Mouse (Mus musculus) C2C12 (cell line): Measurements from ENCODE around the gene Ovch2. TPM values are rescaled to one million over a fixed set of nuclear protein-coding genes. Genes with fewer than 3 reads are reported as not detected.

Experiments used
- H3K27me3 ChIP-seq: one replicate; pipeline ENCODE4 v1.6.1; 2011; ENCODE audit not compliant: control insufficient read depth, insufficient read depth, insufficient read length
- H3K36me3 ChIP-seq: one replicate; pipeline ENCODE4 v1.6.1; 2011; ENCODE audit not compliant: control insufficient read depth, insufficient read depth
- H3K4me3 ChIP-seq: one replicate; pipeline ENCODE4 v1.5.1; 2011; ENCODE audit warnings: mild to moderate bottlenecking, control low read depth; ENCODE audit not compliant: poor library complexity, insufficient read depth, severe bottlenecking
- H3K79me2 ChIP-seq: one replicate; pipeline ENCODE4 v1.6.1; 2011; ENCODE audit not compliant: control insufficient read depth, insufficient read depth
- H3K79me3 ChIP-seq: one replicate; pipeline ENCODE4 v1.6.1; 2011; ENCODE audit warnings: low read depth, control low read depth
- H3ac ChIP-seq: one replicate; pipeline ENCODE3; 2011; ENCODE audit warnings: low read depth; ENCODE audit not compliant: control insufficient read depth, insufficient read length
- CEBPB ChIP-seq: IDR thresholded peaks from one replicate; pipeline ENCODE4 v1.6.1; 2011; ENCODE audit warnings: low read depth, mild to moderate bottlenecking, control low read depth, moderate library complexity
- CTCF ChIP-seq: IDR thresholded peaks from one replicate; pipeline ENCODE4 v1.5.1; 2011; ENCODE audit not compliant: control insufficient read depth, insufficient read depth, insufficient read length
- FOSL1 ChIP-seq: IDR thresholded peaks from one replicate; pipeline ENCODE4 v1.8.0; 2011; ENCODE audit warnings: mild to moderate bottlenecking, low read length; ENCODE audit not compliant: poor library complexity, insufficient read depth, severe bottlenecking
- MAX ChIP-seq: IDR thresholded peaks from one replicate; pipeline ENCODE4 v1.6.1; 2011; ENCODE audit warnings: mild to moderate bottlenecking, control low read depth
- MYOD1 ChIP-seq: IDR thresholded peaks from one replicate; pipeline ENCODE4 v1.6.1; 2011; ENCODE audit warnings: low read depth; ENCODE audit not compliant: control insufficient read depth, insufficient read length
- MYOG ChIP-seq: IDR thresholded peaks from one replicate; pipeline ENCODE4 v1.6.1; 2011; ENCODE audit not compliant: control insufficient read depth, insufficient read length; ENCODE audit errors: extremely low read depth
- USF1 ChIP-seq: IDR thresholded peaks from one replicate; pipeline ENCODE4 v1.6.1; 2011; ENCODE audit warnings: low read depth, mild to moderate bottlenecking, control low read depth, moderate library complexity
- polyA plus RNA-seq: library from polyadenylated mRNA; unstranded; fragments of >200 nt; fragmentation: generic; extraction: Trizol; gene quantifications from one replicate; pipeline ENCODE4 v1.2.1, GENCODE M21; 2012; ENCODE audit warnings: missing spikeins

The Ovch2 gene
- polyA plus RNA-seq, 1 experiment: not detected

- H3K27me3 ChIP-seq: no peaks in the 10 kb centered on the region
- H3K4me3 ChIP-seq: no peak overlapping the region
- no peaks in the 10 kb centered on the region for H3K36me3 ChIP-seq
- TF ChIP-seq MAX: no peak
- H3K79me2 ChIP-seq: no peaks in the 10 kb centered on the region
- no peak overlapping the region for H3ac ChIP-seq
- H3K79me3 ChIP-seq: no peaks in the 10 kb centered on the region
Observed at GRCm38 (mm10) chr7:107742963-107743465, 58.0 kb downstream of the Ovch2 start.

GRCm38 (mm10) chr7:107738726-107739125 is 62.3 kb downstream of the Ovch2 start:
- Histone ChIP-seq H3K36me3 (no peaks in the 10 kb centered on the region), H3K79me3 (no peaks in the 10 kb centered on the region), H3ac (no peak overlapping the region), H3K27me3 (no peaks in the 10 kb centered on the region), H3K79me2 (no peaks in the 10 kb centered on the region), H3K4me3 (no peak overlapping the region)
- TF ChIP-seq FOSL1 (no peak), USF1 (no peak), CTCF (no peak)

GRCm38 (mm10) chr7:107733162-107733561 is 67.8 kb downstream of the Ovch2 start:
- Histone ChIP-seq H3K79me3 (no peaks in the 10 kb centered on the region), H3K27me3 (no peaks in the 10 kb centered on the region), H3ac (no peak overlapping the region), H3K36me3 (no peaks in the 10 kb centered on the region), H3K4me3 (no peak overlapping the region), H3K79me2 (no peaks in the 10 kb centered on the region)
- TF ChIP-seq MYOD1: no peak
- TF ChIP-seq FOSL1: no peak
- no peak for TF ChIP-seq CEBPB
- no peak for TF ChIP-seq MAX
- TF ChIP-seq CTCF: no peak
- no peak for TF ChIP-seq MYOG
- TF ChIP-seq USF1: no peak

Other genes with a start within 250 kb of the Ovch2 start
- gene Olfml1, start 233.8 kb downstream of the Ovch2 start, polyA plus RNA-seq: not detected
- gene Ppfibp2, start 206.0 kb downstream of the Ovch2 start, polyA plus RNA-seq: 0.01 TPM
- gene 5330417H12Rik, start 176.0 kb downstream of the Ovch2 start, polyA plus RNA-seq: not detected
- gene Cyb5r2, start 43.2 kb downstream of the Ovch2 start, polyA plus RNA-seq: not detected
- gene Olfr467, start 11.1 kb upstream of the Ovch2 start, polyA plus RNA-seq: not detected
- gene Olfr469, start 24.3 kb upstream of the Ovch2 start, polyA plus RNA-seq: not detected
- not detected for gene Olfr470, start 46.3 kb upstream of the Ovch2 start, polyA plus RNA-seq
- gene Olfr472, start 96.7 kb upstream of the Ovch2 start, polyA plus RNA-seq: not detected
- not detected for gene Olfr473, start 129.2 kb upstream of the Ovch2 start, polyA plus RNA-seq
- gene Olfr474, start 153.4 kb upstream of the Ovch2 start, polyA plus RNA-seq: not detected
- gene Olfr476, start 163.6 kb upstream of the Ovch2 start, polyA plus RNA-seq: not detected
- gene Olfr477, start 185.5 kb upstream of the Ovch2 start, polyA plus RNA-seq: not detected
- not detected for gene Olfr478, start 232.8 kb upstream of the Ovch2 start, polyA plus RNA-seq
- gene Olfr479, start 249.5 kb upstream of the Ovch2 start, polyA plus RNA-seq: not detected